Comparison of ENCODE assay signal across 15 mouse cellular contexts in genomic region chr3:87945781-87946540, GRCm38 (mm10). TPM values are rescaled to one million over a fixed set of nuclear protein-coding genes. Genes with fewer than 3 reads are reported as not detected.
DNase-seq lines count a peak whose midpoint lies in the region; ATAC-seq and TF ChIP-seq lines count a peak whose summit lies in the region.
"Had no signal": no experiment of that assay in that cellular context is flagged by ENCODE, and none has a peak within 500 bp of the region (broad histone marks: within the 10 kb centered on the region; RNA-seq: fewer than 3 reads in every experiment).

No protein-coding gene starts in this region.

- no peak for DNase-seq in forebrain, postnatal 0 days
- DNase-seq in adrenal gland, postnatal 14 days: no peak
- no peak for DNase-seq in adrenal gland, postnatal 25 days
- no peak for DNase-seq in right cerebral cortex, postnatal 25 days
- DNase-seq: gastrocnemius, postnatal 10 days; lung, postnatal 10 days; right cerebral cortex, postnatal 14 days had no signal

- H3K36me3 ChIP-seq in forebrain, embryonic 12.5 days (replicated peaks): peaks cover 18% of the 10 kb centered on the region
- H3K36me3 ChIP-seq in forebrain, postnatal 0 days (ENCODE audit: insufficient read depth): peaks cover 17% of the 10 kb centered on the region
- H3K36me3 ChIP-seq in E14TG2a.4 (ENCODE audit: insufficient read depth, low read length): peaks cover 49% of the 10 kb centered on the region
- peaks cover 21% of the 10 kb centered on the region for H3K36me3 ChIP-seq in embryonic facial prominence, embryonic 15.5 days
- H3K36me3 ChIP-seq in limb, embryonic 15.5 days: peaks cover 16% of the 10 kb centered on the region

- ATAC-seq in forebrain, embryonic 12.5 days (ENCODE audit: low FRiP score): 0 out of 2 replicates have a peak, but pooled peaks have one; percentile 27
- no peak for ATAC-seq in forebrain, postnatal 0 days
- no peak for ATAC-seq in embryonic facial prominence, embryonic 15.5 days (ENCODE audit: insufficient number of reproducible peaks, low FRiP score, low TSS enrichment, low read depth)
- ATAC-seq in limb, embryonic 15.5 days (ENCODE audit: insufficient number of reproducible peaks, low FRiP score, low TSS enrichment, low read depth): no peak
- ATAC-seq: activated CD4-positive, CD25-positive, alpha-beta regulatory T cell, adult 4 months; intestine, postnatal 0 days had no signal

- H3K4me2 ChIP-seq in forebrain, embryonic 12.5 days: peak overlapping the region; percentile 72; the same call in 1 of the 2 replicates
- no peak overlapping the region for H3K4me2 ChIP-seq in forebrain, postnatal 0 days (ENCODE audit: low read depth)
- 0 out of 2 replicates have a peak overlapping the region, but pooled peaks have one; percentile 72 for H3K4me2 ChIP-seq in embryonic facial prominence, embryonic 15.5 days (replicated peaks)
- H3K4me2 ChIP-seq in limb, embryonic 15.5 days: peak overlapping the region; percentile 21; the same call in 1 of the 2 replicates

- H3K27ac ChIP-seq in forebrain, embryonic 12.5 days: peak overlapping the region; percentile 47
- no peak overlapping the region for H3K27ac ChIP-seq in forebrain, postnatal 0 days (ENCODE audit: low read depth, low read length)
- H3K27ac ChIP-seq in embryonic facial prominence, embryonic 15.5 days (replicated peaks): peak overlapping the region; percentile 91
- H3K27ac ChIP-seq in limb, embryonic 15.5 days: peak overlapping the region; percentile 90

- no peaks in the 10 kb centered on the region for H3K27me3 ChIP-seq in forebrain, embryonic 12.5 days
- peaks cover 7% of the 10 kb centered on the region; the same call in 1 of the 2 replicates for H3K27me3 ChIP-seq in forebrain, postnatal 0 days (ENCODE audit: insufficient read depth, low read length)
- peaks cover 55% of the 10 kb centered on the region for H3K27me3 ChIP-seq in E14TG2a.4 (ENCODE audit: insufficient read depth, low read length)
- H3K27me3 ChIP-seq in embryonic facial prominence, embryonic 15.5 days: no peaks in the 10 kb centered on the region
- H3K27me3 ChIP-seq in limb, embryonic 15.5 days: no peaks in the 10 kb centered on the region

- no peaks in the 10 kb centered on the region for H3K9me3 ChIP-seq in forebrain, embryonic 12.5 days
- no peaks in the 10 kb centered on the region for H3K9me3 ChIP-seq in forebrain, postnatal 0 days (ENCODE audit: low read length)
- H3K9me3 ChIP-seq in E14TG2a.4 (ENCODE audit: low read length): no peaks in the 10 kb centered on the region
- no peaks in the 10 kb centered on the region for H3K9me3 ChIP-seq in embryonic facial prominence, embryonic 15.5 days (replicated peaks)
- no peaks in the 10 kb centered on the region for H3K9me3 ChIP-seq in limb, embryonic 15.5 days

- TF ChIP-seq CTCF in forebrain, postnatal 0 days (IDR thresholded peaks at IDR 0.05; ENCODE audit: low read depth): no peak
- no peak for TF ChIP-seq CTCF in E14TG2a.4 (conservative IDR thresholded peaks at IDR 0.05; ENCODE audit: low read length)

- peaks cover 66% of the 10 kb centered on the region for H3K4me1 ChIP-seq in forebrain, embryonic 12.5 days
- H3K4me1 ChIP-seq in forebrain, postnatal 0 days (ENCODE audit: insufficient read depth): peaks cover 4% of the 10 kb centered on the region; the same call in 1 of the 2 replicates
- peaks cover 78% of the 10 kb centered on the region for H3K4me1 ChIP-seq in E14TG2a.4 (replicated peaks; ENCODE audit: low read depth, low read length)
- peaks cover 68% of the 10 kb centered on the region for H3K4me1 ChIP-seq in embryonic facial prominence, embryonic 15.5 days
- H3K4me1 ChIP-seq in limb, embryonic 15.5 days: peaks cover 70% of the 10 kb centered on the region

- no peak overlapping the region for H3K9ac ChIP-seq in forebrain, embryonic 12.5 days
- no peak overlapping the region for H3K9ac ChIP-seq in forebrain, postnatal 0 days
- H3K9ac ChIP-seq in embryonic facial prominence, embryonic 15.5 days: no peak overlapping the region
- no peak overlapping the region for H3K9ac ChIP-seq in limb, embryonic 15.5 days

- no peak overlapping the region for H3K4me3 ChIP-seq in forebrain, embryonic 12.5 days (replicated peaks)
- H3K4me3 ChIP-seq in forebrain, postnatal 0 days (ENCODE audit: low read depth, low read length): no peak overlapping the region
- H3K4me3 ChIP-seq in E14TG2a.4 (replicated peaks; ENCODE audit: low read length): 0 out of 2 replicates have a peak overlapping the region, but pooled peaks have one; percentile 17
- H3K4me3 ChIP-seq in embryonic facial prominence, embryonic 15.5 days (replicated peaks): no peak overlapping the region
- no peak overlapping the region for H3K4me3 ChIP-seq in limb, embryonic 15.5 days

- WGBS in forebrain, embryonic 12.5 days: 5% methylated on average over 12 of the region's 12 CpGs
- 32% methylated on average over 12 of the region's 12 CpGs for WGBS in forebrain, postnatal 0 days
- WGBS in embryonic facial prominence, embryonic 15.5 days: 22% methylated on average over 12 of the region's 12 CpGs
- WGBS in limb, embryonic 15.5 days: 22% methylated on average over 12 of the region's 12 CpGs

RNA-seq across cellular contexts. Expression of gene Crabp2, which starts 2.5 kb away (rescaled TPM):
- polyA plus RNA-seq in forebrain, embryonic 12.5 days (2016; fragmentation: Nextera tagmentation; extraction: Ambion mirVana): 246 TPM in 2 replicates
- 16.8 and 17.4 TPM in 2 replicates for total RNA-seq in forebrain, postnatal 0 days (2014; rRNA removed)
- 24.7 and 28.1 TPM in 2 replicates for polyA plus RNA-seq in forebrain, postnatal 0 days (2015; fragmentation: Nextera tagmentation; extraction: Ambion mirVana)
- 200 and 206 TPM in 2 replicates for polyA plus RNA-seq in embryonic facial prominence, embryonic 15.5 days (2015; fragmentation: Nextera tagmentation; extraction: Ambion mirVana)
- 249 and 274 TPM in 2 replicates for polyA plus RNA-seq in limb, embryonic 15.5 days (2015; fragmentation: Nextera tagmentation; extraction: Ambion mirVana)
- not detected in 2 replicates for total RNA-seq in adrenal gland, postnatal 14 days (2021)
- not detected in 2 replicates for total RNA-seq in adrenal gland, postnatal 25 days (2021)
- total RNA-seq: liver, adult 2 months had no signal
- polyA plus RNA-seq: activated CD4-positive, CD25-positive, alpha-beta regulatory T cell, adult 4 months; liver, adult 2 months had no signal

RNA-seq across cellular contexts. Expression of gene Rrnad1, which starts 15.4 kb away (rescaled TPM):
- polyA plus RNA-seq in forebrain, embryonic 12.5 days (2016; fragmentation: Nextera tagmentation; extraction: Ambion mirVana): 20.5 and 23.7 TPM in 2 replicates
- 19.3 and 31.8 TPM in 2 replicates for total RNA-seq in forebrain, postnatal 0 days (2014; rRNA removed)
- 10.9 and 15.6 TPM in 2 replicates for polyA plus RNA-seq in forebrain, postnatal 0 days (2015; fragmentation: Nextera tagmentation; extraction: Ambion mirVana)
- 19.8 and 22.4 TPM in 2 replicates for polyA plus RNA-seq in embryonic facial prominence, embryonic 15.5 days (2015; fragmentation: Nextera tagmentation; extraction: Ambion mirVana)
- polyA plus RNA-seq in limb, embryonic 15.5 days (2015; fragmentation: Nextera tagmentation; extraction: Ambion mirVana): 18.4 and 18.5 TPM in 2 replicates
- total RNA-seq in adrenal gland, postnatal 14 days (2021): 13.9 and 15.6 TPM in 2 replicates
- total RNA-seq in adrenal gland, postnatal 25 days (2021): 17.9 and 24.1 TPM in 2 replicates

RNA-seq across cellular contexts. Expression of gene Isg20l2, which starts 15.8 kb away (rescaled TPM):
- 80.5 and 88.2 TPM in 2 replicates for polyA plus RNA-seq in forebrain, embryonic 12.5 days (2016; fragmentation: Nextera tagmentation; extraction: Ambion mirVana)
- 29.1 and 31.9 TPM in 2 replicates for total RNA-seq in forebrain, postnatal 0 days (2014; rRNA removed)
- 16.1 and 19.3 TPM in 2 replicates for polyA plus RNA-seq in forebrain, postnatal 0 days (2015; fragmentation: Nextera tagmentation; extraction: Ambion mirVana)
- polyA plus RNA-seq in embryonic facial prominence, embryonic 15.5 days (2015; fragmentation: Nextera tagmentation; extraction: Ambion mirVana): 54.5 and 56.2 TPM in 2 replicates
- 48.5 and 56.0 TPM in 2 replicates for polyA plus RNA-seq in limb, embryonic 15.5 days (2015; fragmentation: Nextera tagmentation; extraction: Ambion mirVana)
- 22.9 and 23.4 TPM in 2 replicates for total RNA-seq in adrenal gland, postnatal 14 days (2021)
- 22.7 and 22.8 TPM in 2 replicates for total RNA-seq in adrenal gland, postnatal 25 days (2021)

RNA-seq across cellular contexts. Expression of gene Nes, which starts 24.9 kb away (rescaled TPM):
- 148 and 162 TPM in 2 replicates for polyA plus RNA-seq in forebrain, embryonic 12.5 days (2016; fragmentation: Nextera tagmentation; extraction: Ambion mirVana)
- 32.4 and 39.2 TPM in 2 replicates for total RNA-seq in forebrain, postnatal 0 days (2014; rRNA removed)
- 14.5 and 17.9 TPM in 2 replicates for polyA plus RNA-seq in forebrain, postnatal 0 days (2015; fragmentation: Nextera tagmentation; extraction: Ambion mirVana)
- 41.9 and 57.3 TPM in 2 replicates for polyA plus RNA-seq in embryonic facial prominence, embryonic 15.5 days (2015; fragmentation: Nextera tagmentation; extraction: Ambion mirVana)
- 26.6 and 37.2 TPM in 2 replicates for polyA plus RNA-seq in limb, embryonic 15.5 days (2015; fragmentation: Nextera tagmentation; extraction: Ambion mirVana)
- total RNA-seq in adrenal gland, postnatal 14 days (2021): 14.5 and 23.0 TPM in 2 replicates
- total RNA-seq in adrenal gland, postnatal 25 days (2021): 8.7 and 9.3 TPM in 2 replicates
- total RNA-seq: MEL had no signal
- polyA plus RNA-seq: activated CD4-positive, CD25-positive, alpha-beta regulatory T cell, adult 4 months had no signal

RNA-seq across cellular contexts. Expression of gene Mrpl24, which starts 26.7 kb away (rescaled TPM):
- polyA plus RNA-seq in forebrain, embryonic 12.5 days (2016; fragmentation: Nextera tagmentation; extraction: Ambion mirVana): 75.8 and 86.1 TPM in 2 replicates
- 47.0 and 68.4 TPM in 2 replicates for total RNA-seq in forebrain, postnatal 0 days (2014; rRNA removed)
- polyA plus RNA-seq in forebrain, postnatal 0 days (2015; fragmentation: Nextera tagmentation; extraction: Ambion mirVana): 43.4 and 45.7 TPM in 2 replicates
- polyA plus RNA-seq in embryonic facial prominence, embryonic 15.5 days (2015; fragmentation: Nextera tagmentation; extraction: Ambion mirVana): 75.4 and 78.9 TPM in 2 replicates
- polyA plus RNA-seq in limb, embryonic 15.5 days (2015; fragmentation: Nextera tagmentation; extraction: Ambion mirVana): 62.9 and 64.3 TPM in 2 replicates
- 115 and 119 TPM in 2 replicates for total RNA-seq in adrenal gland, postnatal 14 days (2021)
- total RNA-seq in adrenal gland, postnatal 25 days (2021): 113 and 156 TPM in 2 replicates
